Mouse (Mus musculus) intestine, embryonic 15.5 days (tissue): ENCODE measurements around the gene Dgkq. TPM values are rescaled to one million over a fixed set of nuclear protein-coding genes. Genes with fewer than 3 reads are reported as not detected.
A peak's percentile ranks its signal among the peaks of the same experiment; 100 is the strongest.

Experiments
- ATAC-seq: fragments of 200-750 bp; cut with Nextera tagmentation; 2 replicates; pipeline ENCODE4 v1.8.0; 2017; ENCODE audit warnings: moderate TSS enrichment, moderate library complexity
- H3K27ac ChIP-seq: fragments of 300-500 bp; sonication (generic); 2 replicates; pipeline ENCODE4 v1.5.1; 2015; ENCODE audit warnings: mild to moderate bottlenecking, inconsistent platforms
- H3K27me3 ChIP-seq: fragments of 300-500 bp; sonication (generic); replicated peaks from 2 replicates; pipeline ENCODE4 v1.6.1; 2015; ENCODE audit warnings: inconsistent platforms
- H3K36me3 ChIP-seq: fragments of 300-500 bp; sonication (generic); 2 replicates; pipeline ENCODE4 v1.6.1; 2015; ENCODE audit warnings: inconsistent platforms
- H3K4me1 ChIP-seq: fragments of 300-500 bp; sonication (generic); replicated peaks from 2 replicates; pipeline ENCODE4 v1.6.1; 2015; ENCODE audit warnings: inconsistent platforms
- H3K4me2 ChIP-seq: fragments of 300-500 bp; sonication (generic); replicated peaks from 2 replicates; pipeline ENCODE4 v1.6.1; 2015; ENCODE audit warnings: mild to moderate bottlenecking, inconsistent platforms
- H3K4me3 ChIP-seq: fragments of 300-500 bp; sonication (generic); replicated peaks from 2 replicates; pipeline ENCODE4 v1.5.1; 2015; ENCODE audit warnings: inconsistent platforms
- H3K9ac ChIP-seq: fragments of 300-500 bp; sonication (generic); 2 replicates; pipeline ENCODE4 v1.6.1; 2015; ENCODE audit warnings: inconsistent platforms
- H3K9me3 ChIP-seq: fragments of 300-500 bp; sonication (generic); 2 replicates; pipeline ENCODE4 v1.6.1; 2016; ENCODE audit warnings: inconsistent platforms
- WGBS: fragments of 180-500 bp; shearing (Covaris S2); methylation state at CpG from one replicate; pipeline ENCODE4 v1.1.7; 2015; 5-methylcytosine and 5-hydroxymethylcytosine counted together
- polyA plus RNA-seq: library from polyadenylated mRNA; unstranded; fragments of >200 nt; fragmentation: Nextera tagmentation; extraction: Ambion mirVana; gene quantifications from 2 replicates; pipeline ENCODE4 v1.2.1, GENCODE M21; 2015

The Dgkq gene
- polyA plus RNA-seq, 1 experiment from 2014 or later, result 11.2 TPM

- no peak overlapping the region for H3K4me3 ChIP-seq
- peaks cover 11% of the 10 kb centered on the region for H3K4me1 ChIP-seq
- 77% methylated on average over 4 of the region's 4 CpGs for WGBS
- no peaks in the 10 kb centered on the region for H3K9me3 ChIP-seq
- H3K27me3 ChIP-seq, result no peaks in the 10 kb centered on the region
- H3K9ac ChIP-seq, result no peak overlapping the region
- ATAC-seq, result no peak
- H3K27ac ChIP-seq, result no peak overlapping the region
- no peaks in the 10 kb centered on the region for H3K36me3 ChIP-seq
- no peak overlapping the region for H3K4me2 ChIP-seq
Measured at GRCm38 (mm10) chr5:108662772-108663171, 6.7 kb downstream of the Dgkq start.

- no peaks in the 10 kb centered on the region for H3K27me3 ChIP-seq
- H3K4me1 ChIP-seq, result peaks cover 11% of the 10 kb centered on the region
- peak overlapping the region; percentile 77 for H3K4me3 ChIP-seq
- H3K36me3 ChIP-seq, result peaks cover 3% of the 10 kb centered on the region
- no peaks in the 10 kb centered on the region for H3K9me3 ChIP-seq
- H3K9ac ChIP-seq, result peak overlapping the region; percentile 87
- WGBS, result 11% methylated on average over 36 of the region's 36 CpGs
- peak overlapping the region; percentile 84 for H3K4me2 ChIP-seq
- ATAC-seq, result peak; percentile 99
- H3K27ac ChIP-seq, result peak overlapping the region; percentile 40; the same call in 1 of the 2 replicates
Measured at GRCm38 (mm10) chr5:108660632-108661268, 8.7 kb downstream of the Dgkq start.

- Histone ChIP-seq H3K9me3 (no peaks in the 10 kb centered on the region), H3K36me3 (peaks cover 7% of the 10 kb centered on the region), H3K4me1 (peaks cover 11% of the 10 kb centered on the region), H3K27ac (peak within 1 kb of the TSS; percentile 40; the same call in 1 of the 2 replicates), H3K4me2 (peak within 1 kb of the TSS; percentile 84), H3K27me3 (no peaks in the 10 kb centered on the region), H3K9ac (peak within 1 kb of the TSS; percentile 87), H3K4me3 (peak within 1 kb of the TSS; percentile 77)
- 10% methylated on average over 24 of the region's 24 CpGs for WGBS
- peak; percentile 76 for ATAC-seq
Measured at GRCm38 (mm10) chr5:108659698-108660631, 9.5 kb downstream of the Dgkq start, which contains the start of gene Idua. Idua (plus strand) TSS chr5:108660331.

- WGBS, result 89% methylated on average over 1 of the region's 1 CpGs
- Histone ChIP-seq H3K27ac (no peak overlapping the region), H3K36me3 (peaks cover 20% of the 10 kb centered on the region), H3K4me2 (0 out of 2 replicates have a peak overlapping the region, but pooled peaks have one; percentile 84), H3K27me3 (no peaks in the 10 kb centered on the region), H3K9me3 (no peaks in the 10 kb centered on the region), H3K4me1 (peaks cover 11% of the 10 kb centered on the region), H3K4me3 (no peak overlapping the region), H3K9ac (no peak overlapping the region)
- ATAC-seq, result no peak
Measured at GRCm38 (mm10) chr5:108658611-108659010, 10.9 kb downstream of the Dgkq start.

GRCm38 (mm10) chr5:108657406-108657805 lies 12.1 kb downstream of the Dgkq start:
- 74% methylated on average over 5 of the region's 5 CpGs for WGBS
- Histone ChIP-seq H3K27me3 (no peaks in the 10 kb centered on the region), H3K9me3 (no peaks in the 10 kb centered on the region), H3K36me3 (peaks cover 23% of the 10 kb centered on the region), H3K27ac (no peak overlapping the region), H3K4me1 (peaks cover 11% of the 10 kb centered on the region), H3K4me3 (no peak overlapping the region), H3K9ac (no peak overlapping the region), H3K4me2 (no peak overlapping the region)
- no peak for ATAC-seq

GRCm38 (mm10) chr5:108655891-108656650 lies 13.4 kb downstream of the Dgkq start:
- Histone ChIP-seq H3K4me3 (no peak overlapping the region), H3K4me2 (no peak overlapping the region), H3K4me1 (peaks cover 11% of the 10 kb centered on the region), H3K27me3 (no peaks in the 10 kb centered on the region), H3K27ac (no peak overlapping the region), H3K36me3 (peaks cover 23% of the 10 kb centered on the region), H3K9ac (no peak overlapping the region), H3K9me3 (no peaks in the 10 kb centered on the region)
- ATAC-seq, result no peak
- 88% methylated on average over 15 of the region's 15 CpGs for WGBS

GRCm38 (mm10) chr5:108655381-108655780 lies 14.1 kb downstream of the Dgkq start:
- H3K9me3 ChIP-seq, result no peaks in the 10 kb centered on the region
- H3K27ac ChIP-seq, result no peak overlapping the region
- no peak overlapping the region for H3K9ac ChIP-seq
- no peak overlapping the region for H3K4me3 ChIP-seq
- H3K4me1 ChIP-seq, result peaks cover 8% of the 10 kb centered on the region
- H3K27me3 ChIP-seq, result no peaks in the 10 kb centered on the region
- no peak for ATAC-seq
- peaks cover 23% of the 10 kb centered on the region for H3K36me3 ChIP-seq
- WGBS, result 96% methylated on average over 9 of the region's 9 CpGs
- H3K4me2 ChIP-seq, result no peak overlapping the region

- Histone ChIP-seq H3K36me3 (peaks cover 23% of the 10 kb centered on the region), H3K9me3 (no peaks in the 10 kb centered on the region), H3K9ac (no peak overlapping the region), H3K27ac (no peak overlapping the region), H3K4me3 (no peak overlapping the region), H3K27me3 (no peaks in the 10 kb centered on the region), H3K4me1 (peaks cover 3% of the 10 kb centered on the region; the same call in 1 of the 2 replicates), H3K4me2 (no peak overlapping the region)
- WGBS, result 90% methylated on average over 10 of the region's 10 CpGs
- ATAC-seq, result no peak
Measured at GRCm38 (mm10) chr5:108654444-108654990, 15.0 kb downstream of the Dgkq start.

- no peak for ATAC-seq
- Histone ChIP-seq H3K9ac (no peak overlapping the region), H3K4me2 (no peak overlapping the region), H3K36me3 (peaks cover 31% of the 10 kb centered on the region), H3K27me3 (no peaks in the 10 kb centered on the region), H3K4me1 (no peaks in the 10 kb centered on the region), H3K4me3 (no peak overlapping the region), H3K9me3 (no peaks in the 10 kb centered on the region), H3K27ac (no peak overlapping the region)
- WGBS, result 88% methylated on average over 6 of the region's 6 CpGs
Measured at GRCm38 (mm10) chr5:108653341-108653740, 16.1 kb downstream of the Dgkq start.

GRCm38 (mm10) chr5:108651823-108652222 lies 17.6 kb downstream of the Dgkq start:
- H3K27me3 ChIP-seq, result no peaks in the 10 kb centered on the region
- no peaks in the 10 kb centered on the region for H3K4me1 ChIP-seq
- no peaks in the 10 kb centered on the region for H3K9me3 ChIP-seq
- H3K27ac ChIP-seq, result no peak overlapping the region
- H3K9ac ChIP-seq, result no peak overlapping the region
- H3K4me3 ChIP-seq, result no peak overlapping the region
- ATAC-seq, result peak; percentile 62
- H3K36me3 ChIP-seq, result peaks cover 39% of the 10 kb centered on the region
- 62% methylated on average over 1 of the region's 1 CpGs for WGBS
- no peak overlapping the region for H3K4me2 ChIP-seq

GRCm38 (mm10) chr5:108651136-108651720 lies 18.2 kb downstream of the Dgkq start:
- H3K9me3 ChIP-seq, result no peaks in the 10 kb centered on the region
- no peak overlapping the region for H3K4me3 ChIP-seq
- H3K36me3 ChIP-seq, result peaks cover 40% of the 10 kb centered on the region
- H3K27me3 ChIP-seq, result no peaks in the 10 kb centered on the region
- no peak overlapping the region for H3K9ac ChIP-seq
- WGBS, result 76% methylated on average over 5 of the region's 5 CpGs
- H3K27ac ChIP-seq, result no peak overlapping the region
- H3K4me1 ChIP-seq, result no peaks in the 10 kb centered on the region
- H3K4me2 ChIP-seq, result no peak overlapping the region
- ATAC-seq, result no peak
